ENCODE assay signal across 8 mouse cellular contexts in genomic region chr6:56797311-56798151, GRCm38 (mm10). TPM values are rescaled to one million over a fixed set of nuclear protein-coding genes. Genes with fewer than 3 reads are reported as not detected.
DNase-seq lines count a peak whose midpoint lies in the region; ATAC-seq and TF ChIP-seq lines count a peak whose summit lies in the region.

TSS of gene Kbtbd2 (minus strand) at chr6:56797813.

- H3K4me1 ChIP-seq in hindbrain, embryonic 15.5 days (replicated peaks), result peaks cover 34% of the 10 kb centered on the region

- H3K9me3 ChIP-seq in hindbrain, embryonic 15.5 days, result no peaks in the 10 kb centered on the region

- no peaks in the 10 kb centered on the region for H3K36me3 ChIP-seq in hindbrain, embryonic 15.5 days

- peak; percentile 92 for ATAC-seq in Patski
- ATAC-seq in hindbrain, embryonic 15.5 days (ENCODE audit: low FRiP score, low read depth), result peak; percentile 96

- peak within 1 kb of the TSS; percentile 99 for H3K27ac ChIP-seq in hindbrain, embryonic 15.5 days (replicated peaks)

- POLR2A ChIA-PET in Patski (lab: Charles Lee), result interaction anchor here (0.7 to 1.3 kb wide), 4 partner anchors 34 to 1008 kb away, joined by 3 read pairs; partner anchors contain the start of gene Fkbp9

- CTCF ChIA-PET in Patski (lab: Charles Lee), result interaction anchor here (1.1 kb wide), 1 partner anchor 14 kb away, joined by 4 read pairs; no protein-coding TSS in a partner anchor

- in situ Hi-C loops in Patski (cut with MboI; ENCODE audit: low pct_unique_long_range_greater_than_20kb), result no loop called here

- no peak for TF ChIP-seq CTCF in Patski (IDR thresholded peaks at IDR 0.05)

- peak within 1 kb of the TSS; percentile 91 for H3K9ac ChIP-seq in hindbrain, embryonic 15.5 days

- peak within 1 kb of the TSS; percentile 96 for H3K4me3 ChIP-seq in hindbrain, embryonic 15.5 days

- DNase-seq in Patski (ENCODE audit: low read depth, low spot score), result peak; percentile 67
- peak; percentile 94 to 96 for DNase-seq in cerebellum, postnatal 14 days
- peak; percentile 85 to 92 for DNase-seq in frontal cortex, postnatal 25 days (ENCODE audit: low spot score in 2 of 2)
- DNase-seq in left cerebral cortex, adult 11 months (ENCODE audit: low spot score), result peak; percentile 88
- DNase-seq in lung, postnatal 4 days, result peak; percentile 96 to 98
- DNase-seq in retina, postnatal 7 days (ENCODE audit: low read depth, low spot score), result peak; percentile 86
- peak; percentile 95 for DNase-seq in urinary bladder, adult 2 months (ENCODE audit: low spot score)

- under 1% methylated on average over 70 of the region's 98 CpGs for WGBS in hindbrain, embryonic 15.5 days

- no peaks in the 10 kb centered on the region for H3K27me3 ChIP-seq in Patski
- no peaks in the 10 kb centered on the region for H3K27me3 ChIP-seq in hindbrain, embryonic 15.5 days

- peak within 1 kb of the TSS; percentile 73 for H3K4me2 ChIP-seq in hindbrain, embryonic 15.5 days

RNA-seq across cellular contexts. Expression of gene Kbtbd2, which starts in this region (rescaled TPM):
- 27.7 TPM for polyA plus RNA-seq in Patski (2021)
- 32.0 and 33.4 TPM in 2 replicates for polyA plus RNA-seq in hindbrain, embryonic 15.5 days (2015; fragmentation: Nextera tagmentation; extraction: Ambion mirVana)
- polyA plus RNA-seq in urinary bladder, adult 2 months (2012; rRNA removed), result 20.2 and 21.2 TPM in 2 replicates

Comparison
In these comparisons a context has a peak if more than half of its experiments do, and no peak if none do; other contexts are left out.
1. Peak in every context shown above with its lines: DNase-seq, ATAC-seq, H3K4me3 ChIP-seq and H3K27ac ChIP-seq.